Mouse (Mus musculus) lung, embryonic 16.5 days (tissue): ENCODE data around the gene Pym1. TPM values are rescaled to one million over a fixed set of nuclear protein-coding genes. Genes with fewer than 3 reads are reported as not detected.
"Not testable (repeated sequence)": the region's sequence is repeated elsewhere in the genome, so short reads cannot be mapped to it uniquely, and the experiment has no call there.

Source experiments
- ATAC-seq: fragments of 200-750 bp; cut with Nextera tagmentation; 2 replicates; pipeline ENCODE4 v1.8.0; 2017; ENCODE audit warnings: low read depth, mild to moderate bottlenecking, moderate library complexity
- H3K27ac ChIP-seq: fragments of 300-500 bp; sonication (generic); 2 replicates; pipeline ENCODE4 v1.5.1; 2014; ENCODE audit warnings: mild to moderate bottlenecking, control low read depth, low read length
- H3K27me3 ChIP-seq: fragments of 300-500 bp; sonication (generic); 2 replicates; pipeline ENCODE4 v1.6.1; 2014; ENCODE audit warnings: low read depth, low read length, mixed read lengths; ENCODE audit not compliant: control insufficient read depth, insufficient read depth
- H3K36me3 ChIP-seq: fragments of 300-500 bp; sonication (generic); 2 replicates; pipeline ENCODE4 v1.6.1; 2014; ENCODE audit warnings: low read length; ENCODE audit not compliant: control insufficient read depth, insufficient read depth
- H3K4me1 ChIP-seq: fragments of 300-500 bp; sonication (generic); replicated peaks from 2 replicates; pipeline ENCODE4 v1.6.1; 2014; ENCODE audit warnings: low read length, mixed read lengths; ENCODE audit not compliant: control insufficient read depth, insufficient read depth
- H3K4me2 ChIP-seq: fragments of 300-500 bp; sonication (generic); 2 replicates; pipeline ENCODE4 v1.6.1; 2014; ENCODE audit warnings: low read depth, low read length, control low read depth
- H3K4me3 ChIP-seq: fragments of 300-500 bp; sonication (generic); 2 replicates; pipeline ENCODE4 v1.5.1; 2014; ENCODE audit warnings: mild to moderate bottlenecking, low read length, control low read depth
- H3K9ac ChIP-seq: fragments of 300-500 bp; sonication (generic); 2 replicates; pipeline ENCODE4 v1.6.1; 2014; ENCODE audit warnings: low read length, control low read depth
- H3K9me3 ChIP-seq: fragments of 300-500 bp; sonication (generic); 2 replicates; pipeline ENCODE4 v1.6.1; 2016; ENCODE audit warnings: low read length; ENCODE audit not compliant: control insufficient read depth
- WGBS: fragments of 180-500 bp; shearing (Covaris S2); extraction: QIAGEN DNeasy Blood & Tissue Kit; methylation state at CpG from one replicate; pipeline ENCODE4 v1.1.7; 2014; 5-methylcytosine and 5-hydroxymethylcytosine counted together
- polyA plus RNA-seq: library from polyadenylated mRNA; unstranded; fragments of >200 nt; fragmentation: Nextera tagmentation; extraction: Ambion mirVana; gene quantifications from 2 replicates; pipeline ENCODE4 v1.2.1, GENCODE M21; 2015

Gene Pym1
- 32.7 and 35.1 TPM in 2 replicates for polyA plus RNA-seq

DNA sequence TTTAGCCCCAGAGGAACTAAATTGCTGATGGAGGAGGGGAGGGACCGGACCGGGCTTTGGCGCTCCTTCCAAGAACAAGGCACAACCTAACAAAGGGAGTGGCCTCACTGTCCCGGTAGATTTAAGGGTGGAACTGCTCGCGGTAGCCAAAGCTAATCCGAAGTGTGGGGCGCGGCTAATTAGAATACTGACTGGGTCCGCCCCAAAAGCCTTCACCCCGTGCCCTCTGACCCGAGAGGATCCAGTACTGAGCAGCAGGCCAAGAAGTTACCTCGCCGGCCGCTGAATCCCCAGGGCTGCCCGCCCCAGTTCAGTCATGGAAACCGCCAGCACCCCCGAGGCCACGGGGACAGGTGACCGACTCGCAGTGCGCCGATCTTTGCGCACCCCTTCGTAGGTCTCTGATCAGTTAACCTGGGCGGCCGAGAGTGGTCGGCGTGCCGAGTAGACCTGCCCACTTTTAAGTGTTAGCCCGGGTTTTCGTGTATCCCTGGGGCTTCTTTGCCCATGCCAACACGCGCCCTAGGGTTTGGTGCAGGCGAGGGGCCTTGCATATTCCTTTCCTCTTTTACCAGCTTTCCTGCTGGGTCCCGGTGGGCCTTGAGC is at the start of gene Pym1:
Pym1 (plus strand) TSS at position 244 of the 606 bp plus-strand sequence.
- peak within 1 kb of the TSS; percentile 68 for H3K4me3 ChIP-seq
- under 1% methylated on average over 36 of the region's 36 CpGs for WGBS
- no peaks in the 10 kb centered on the region for H3K27me3 ChIP-seq
- H3K4me1 ChIP-seq, result peaks cover 31% of the 10 kb centered on the region
- no peaks in the 10 kb centered on the region for H3K36me3 ChIP-seq
- peak within 1 kb of the TSS; percentile 84 for H3K4me2 ChIP-seq
- H3K9me3 ChIP-seq, result no peaks in the 10 kb centered on the region
- peak within 1 kb of the TSS; percentile 84 for H3K9ac ChIP-seq
- peak within 1 kb of the TSS; percentile 98 for H3K27ac ChIP-seq
- ATAC-seq, result peak; percentile 83

- H3K27me3 ChIP-seq, result no peaks in the 10 kb centered on the region
- peaks cover 31% of the 10 kb centered on the region for H3K36me3 ChIP-seq
- no peak overlapping the region for H3K27ac ChIP-seq
- 76% methylated on average over 5 of the region's 5 CpGs for WGBS
- H3K9ac ChIP-seq, result no peak overlapping the region
- no peak overlapping the region for H3K4me3 ChIP-seq
- no peak overlapping the region for H3K4me2 ChIP-seq
- peaks cover 18% of the 10 kb centered on the region for H3K4me1 ChIP-seq
- no peaks in the 10 kb centered on the region for H3K9me3 ChIP-seq
- no peak for ATAC-seq
Observed at GRCm38 (mm10) chr10:128699006-128699405, 48.7 kb upstream of the Pym1 start.

DNA sequence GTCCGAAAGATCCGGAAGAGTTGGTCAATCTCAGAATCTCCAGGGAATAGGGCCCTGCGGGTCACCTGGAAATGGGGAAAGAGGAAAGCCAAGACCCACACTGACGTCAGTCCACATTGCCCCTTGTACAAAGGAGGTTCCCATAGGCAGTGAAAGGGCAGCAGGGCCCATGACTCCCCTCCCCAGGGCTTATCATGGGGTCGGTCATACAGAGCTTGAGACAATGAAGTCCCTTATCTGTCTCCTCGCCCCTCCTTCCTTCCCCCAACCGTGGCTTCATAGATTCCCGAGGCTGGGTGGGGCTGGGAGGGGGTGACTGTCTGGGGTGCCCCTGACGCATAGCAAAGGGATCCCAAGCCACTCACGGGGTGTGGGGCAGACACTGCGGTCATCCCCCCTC is 48.1 kb upstream of the Pym1 start:
- H3K9me3 ChIP-seq, result no peaks in the 10 kb centered on the region
- 82% methylated on average over 10 of the region's 11 CpGs for WGBS
- H3K36me3 ChIP-seq, result peaks cover 31% of the 10 kb centered on the region
- H3K9ac ChIP-seq, result no peak overlapping the region
- no peaks in the 10 kb centered on the region for H3K27me3 ChIP-seq
- no peak overlapping the region for H3K27ac ChIP-seq
- peaks cover 16% of the 10 kb centered on the region for H3K4me1 ChIP-seq
- ATAC-seq, result no peak
- H3K4me3 ChIP-seq, result no peak overlapping the region
- H3K4me2 ChIP-seq, result no peak overlapping the region

DNA sequence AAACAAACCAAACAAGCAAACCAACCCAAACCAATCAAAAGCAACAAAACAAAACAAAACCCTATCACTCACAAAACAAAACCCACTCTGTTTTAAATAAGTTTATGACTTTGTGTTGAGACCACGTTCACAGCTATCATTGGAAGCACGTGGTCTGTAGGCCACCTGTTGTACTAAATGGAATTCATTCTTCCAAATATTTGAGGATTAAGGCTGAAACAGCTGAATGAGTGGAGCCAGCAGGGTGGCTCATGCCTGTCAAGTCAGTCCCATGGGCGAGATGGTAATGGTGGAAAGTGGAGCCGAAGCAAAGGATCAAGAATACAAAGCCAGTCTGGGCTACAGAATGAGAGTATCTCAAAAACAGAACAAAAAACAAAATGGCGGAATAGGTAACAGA is 47.0 kb upstream of the Pym1 start:
- WGBS, result 92% methylated on average over 5 of the region's 5 CpGs
- Histone ChIP-seq H3K36me3 (peaks cover 31% of the 10 kb centered on the region), H3K4me3 (no peak overlapping the region), H3K4me1 (peaks cover 14% of the 10 kb centered on the region), H3K27ac (no peak overlapping the region), H3K27me3 (no peaks in the 10 kb centered on the region), H3K9ac (no peak overlapping the region), H3K4me2 (no peak overlapping the region), H3K9me3 (no peaks in the 10 kb centered on the region)
- no peak for ATAC-seq

DNA sequence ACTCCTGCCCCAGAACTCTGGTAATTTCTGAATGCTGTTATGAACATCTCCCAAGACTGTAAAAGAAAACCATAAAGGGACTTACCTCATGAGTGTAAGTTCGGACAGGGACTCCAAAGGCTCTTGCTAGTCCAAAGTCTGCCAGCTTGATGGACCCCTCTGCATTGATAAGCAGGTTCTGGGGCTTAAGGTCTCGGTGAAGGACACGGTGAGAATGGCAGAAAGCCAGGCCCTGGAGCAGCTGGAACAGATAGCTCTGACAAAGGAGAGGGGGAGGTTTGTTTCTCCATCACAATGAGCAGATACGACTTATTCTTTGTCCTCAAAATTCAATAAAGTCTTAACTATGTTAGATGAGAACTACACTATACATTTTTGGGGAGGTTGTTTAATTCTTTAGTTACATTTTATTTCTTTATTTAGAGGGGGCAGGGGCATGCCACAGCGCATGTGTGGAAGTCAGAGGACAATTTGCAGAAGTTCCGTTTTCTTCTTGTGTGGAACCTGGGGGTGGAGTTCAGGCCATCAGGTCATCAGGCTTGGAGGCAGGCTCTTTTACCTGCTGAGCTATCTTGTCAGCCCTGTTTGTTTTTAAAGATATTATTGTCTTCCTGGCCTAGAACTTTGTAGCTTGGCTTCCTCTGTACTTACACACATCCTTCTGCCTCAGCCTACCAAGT is 45.2 kb upstream of the Pym1 start:
- H3K4me1 ChIP-seq, result peaks cover 11% of the 10 kb centered on the region
- H3K36me3 ChIP-seq, result peaks cover 31% of the 10 kb centered on the region
- no peak overlapping the region for H3K4me2 ChIP-seq
- 72% methylated on average over 6 of the region's 6 CpGs for WGBS
- H3K27ac ChIP-seq, result no peak overlapping the region
- no peak overlapping the region for H3K4me3 ChIP-seq
- no peak for ATAC-seq
- no peaks in the 10 kb centered on the region for H3K27me3 ChIP-seq
- H3K9ac ChIP-seq, result peak overlapping the region; percentile 5; the same call in 1 of the 2 replicates
- H3K9me3 ChIP-seq, result no peaks in the 10 kb centered on the region

DNA sequence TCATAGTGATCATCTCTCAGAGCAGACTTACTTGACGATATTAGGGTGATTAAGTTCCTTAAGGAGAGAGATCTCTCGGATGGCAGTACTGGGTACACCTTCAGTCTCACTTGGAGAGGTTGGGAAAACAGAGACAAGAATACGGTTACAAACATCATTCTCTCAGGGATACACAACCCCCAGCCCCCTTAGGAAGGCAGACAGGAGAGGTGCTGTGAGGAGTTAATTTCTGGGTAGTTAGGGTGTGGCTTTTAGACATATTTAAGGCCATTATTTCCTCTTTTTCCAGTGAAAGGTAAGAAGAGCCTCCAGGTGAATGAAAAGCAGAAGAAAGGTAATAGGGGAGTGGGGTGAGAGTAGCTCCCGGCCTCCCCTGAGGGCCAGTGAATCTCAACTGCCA is 43.8 kb upstream of the Pym1 start, which contains the start of gene Pmel:
Pmel (plus strand) TSS at position 301 of the 400 bp plus-strand sequence.
- H3K36me3 ChIP-seq, result peaks cover 27% of the 10 kb centered on the region
- WGBS, result 8% methylated on average over 4 of the region's 4 CpGs
- peak within 1 kb of the TSS; percentile 99 for H3K27ac ChIP-seq
- peak within 1 kb of the TSS; percentile 91 for H3K9ac ChIP-seq
- H3K27me3 ChIP-seq, result no peaks in the 10 kb centered on the region
- peak within 1 kb of the TSS; percentile 77 for H3K4me3 ChIP-seq
- no peaks in the 10 kb centered on the region for H3K9me3 ChIP-seq
- ATAC-seq, result no peak
- peaks cover 11% of the 10 kb centered on the region for H3K4me1 ChIP-seq
- peak within 1 kb of the TSS; percentile 68 for H3K4me2 ChIP-seq

GRCm38 (mm10) chr10:128704491-128705316 is 43.0 kb upstream of the Pym1 start, which contains the start of gene Cdk2:
Gene Cdk2, minus strand, starts transcription at chr10:128705031.
- Histone ChIP-seq H3K27me3 (no peaks in the 10 kb centered on the region), H3K4me3 (peak within 1 kb of the TSS; percentile 77), H3K4me2 (peak within 1 kb of the TSS; percentile 68), H3K36me3 (peaks cover 19% of the 10 kb centered on the region), H3K27ac (peak within 1 kb of the TSS; percentile 99), H3K9ac (peak within 1 kb of the TSS; percentile 91), H3K4me1 (peaks cover 11% of the 10 kb centered on the region), H3K9me3 (no peaks in the 10 kb centered on the region)
- ATAC-seq, result peak; percentile 97
- under 1% methylated on average over 61 of the region's 62 CpGs for WGBS

- peak; percentile 26 for ATAC-seq
- Histone ChIP-seq H3K27ac (peak overlapping the region; percentile 76), H3K4me1 (peaks cover 11% of the 10 kb centered on the region), H3K27me3 (no peaks in the 10 kb centered on the region), H3K9me3 (no peaks in the 10 kb centered on the region), H3K36me3 (peaks cover 14% of the 10 kb centered on the region), H3K4me3 (peak overlapping the region; percentile 77), H3K9ac (peak overlapping the region; percentile 69), H3K4me2 (peak overlapping the region; percentile 68)
- 10% methylated on average over 11 of the region's 11 CpGs for WGBS
Observed at GRCm38 (mm10) chr10:128705317-128705693, 42.4 kb upstream of the Pym1 start.

- not testable (repeated sequence) for H3K4me2 ChIP-seq, H3K27ac ChIP-seq, H3K9me3 ChIP-seq, H3K4me1 ChIP-seq, H3K27me3 ChIP-seq, H3K36me3 ChIP-seq, H3K9ac ChIP-seq, H3K4me3 ChIP-seq, ATAC-seq
- 93% methylated on average over 7 of the region's 7 CpGs for WGBS
Observed at GRCm38 (mm10) chr10:128711318-128711717, 36.4 kb upstream of the Pym1 start.
